Mouse (Mus musculus): ENCODE measurements around the gene Mroh3.

DNA sequence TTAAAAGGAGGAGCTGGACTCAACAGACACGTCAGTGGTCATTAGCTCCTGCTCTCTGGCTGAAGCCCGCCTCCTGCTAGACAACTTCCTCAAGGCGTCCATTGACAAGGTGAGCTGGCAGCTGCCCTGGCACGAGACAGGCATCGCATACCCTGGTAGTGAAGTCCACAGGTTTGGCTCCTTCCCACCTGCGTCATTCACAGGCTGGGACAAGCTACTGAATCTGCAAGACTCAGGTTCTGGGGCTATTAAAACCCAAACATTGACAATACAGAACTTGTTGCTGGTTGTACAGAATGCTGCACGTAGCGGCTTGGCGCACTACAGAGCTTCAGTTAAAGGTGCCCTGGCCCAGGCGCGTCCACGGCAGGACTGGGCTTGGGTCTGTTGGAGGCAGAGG, 52.3 kb downstream of the Mroh3 start:
- no peak for TF ChIP-seq CTCF (IDR thresholded peaks at IDR 0.05; ENCODE audit: borderline replicate concordance, control insufficient read depth, extremely low read depth, insufficient read depth, low read length, poor library complexity)
- no peak for TF ChIP-seq POLR2A (IDR thresholded peaks at IDR 0.05; ENCODE audit: control insufficient read depth, extremely low read depth, insufficient read depth, low read length, poor library complexity)

Measured in thymus, adult 2 months (tissue).